15 mouse cellular contexts compared by ENCODE assay signal in the genomic region with DNA sequence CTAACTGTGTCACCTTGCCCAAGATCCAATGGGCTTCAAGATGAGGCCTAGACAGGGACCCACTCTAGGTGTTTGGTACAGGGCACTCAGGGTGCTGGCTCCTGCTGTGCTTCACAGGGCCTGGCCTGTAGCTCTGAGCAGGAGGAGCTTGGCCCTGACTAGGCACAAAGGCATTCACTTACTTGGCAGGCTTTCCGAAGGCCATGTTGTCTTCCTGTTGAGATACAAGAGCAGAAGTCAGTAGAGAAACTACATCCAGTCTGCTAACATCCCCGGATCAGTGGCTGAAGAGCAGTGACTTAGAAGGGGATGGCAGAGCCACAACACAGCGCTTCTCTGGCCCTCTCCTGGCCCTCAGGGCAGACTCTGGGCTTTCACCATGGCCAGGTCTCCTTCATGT. TPM values are rescaled to one million over a fixed set of nuclear protein-coding genes. Genes with fewer than 3 reads are reported as not detected.
DNase-seq lines count a peak whose midpoint lies in the region; ATAC-seq lines count a peak whose summit lies in the region.
"Had no signal": no experiment of that assay in that cellular context is flagged by ENCODE, and none has a peak within 500 bp of the region (broad histone marks: within the 10 kb centered on the region; RNA-seq: fewer than 3 reads in every experiment).

No protein-coding gene starts in this region.

- WGBS in kidney, embryonic 16.5 days = 91% methylated on average over 3 of the region's 3 CpGs

- no peaks in the 10 kb centered on the region for H3K4me1 ChIP-seq in kidney, embryonic 16.5 days (ENCODE audit: insufficient read depth, low read length)
- H3K4me1 ChIP-seq: neural tube, embryonic 12.5 days had no signal

- H3K9me3 ChIP-seq in kidney, embryonic 16.5 days (ENCODE audit: low read length) = no peaks in the 10 kb centered on the region

- H3K9ac ChIP-seq in kidney, embryonic 16.5 days (replicated peaks; ENCODE audit: low read length) = no peak overlapping the region
- H3K9ac ChIP-seq: liver, embryonic 14.5 days; neural tube, embryonic 12.5 days had no signal

- no peak overlapping the region for H3K4me3 ChIP-seq in kidney, embryonic 16.5 days (ENCODE audit: low read length)
- H3K4me3 ChIP-seq: neural tube, embryonic 12.5 days had no signal

- peaks cover 50% of the 10 kb centered on the region for H3K36me3 ChIP-seq in kidney, embryonic 16.5 days (ENCODE audit: insufficient read depth, low read length)

- peak; percentile 17 for DNase-seq in kidney, adult 18-20 months
- peak; percentile 55 for DNase-seq in 3134 (ENCODE audit: extremely low read depth, insufficient read length, low spot score)
- peak; percentile 84 for DNase-seq in adipocyte (ENCODE audit: low spot score)
- DNase-seq in heart, adult 9 months (ENCODE audit: low spot score in 2 of 2) = peak; percentile 68 to 75
- DNase-seq in right cerebral cortex, postnatal 25 days = no peak
- no peak for DNase-seq in left cerebral cortex, adult 11 months (ENCODE audit: low spot score)
- DNase-seq: cerebellum, adult 9-10 months; right cerebral cortex, adult 18-20 months; thymus, postnatal 36 days had no signal

- no peaks in the 10 kb centered on the region for H3K27me3 ChIP-seq in kidney, embryonic 16.5 days (ENCODE audit: insufficient read depth, low read length)
- H3K27me3 ChIP-seq: neural tube, embryonic 12.5 days had no signal

- no peak overlapping the region for H3K4me2 ChIP-seq in kidney, embryonic 16.5 days (replicated peaks; ENCODE audit: low read depth, low read length)
- H3K4me2 ChIP-seq: neural tube, embryonic 12.5 days had no signal

- no peak overlapping the region for H3K27ac ChIP-seq in kidney, embryonic 16.5 days (ENCODE audit: low read length)
- H3K27ac ChIP-seq: liver, embryonic 14.5 days; macrophage; neural tube, embryonic 12.5 days had no signal

- ATAC-seq in kidney, embryonic 16.5 days (ENCODE audit: low FRiP score, low TSS enrichment) = no peak
- ATAC-seq: inflammation-experienced regulatory T-cells, adult 6 months; midbrain, embryonic 16.5 days had no signal

RNA-seq across cellular contexts. Expression of a gene that starts 6.7 kb away (rescaled TPM):
- 1.1 and 1.5 TPM in 2 replicates for polyA plus RNA-seq in kidney, embryonic 16.5 days (2015; fragmentation: Nextera tagmentation; extraction: Ambion mirVana)
- polyA plus RNA-seq: macrophage had no signal

RNA-seq across cellular contexts. Expression of a gene that starts 8.0 kb away (rescaled TPM):
- polyA plus RNA-seq in kidney, embryonic 16.5 days (2015; fragmentation: Nextera tagmentation; extraction: Ambion mirVana) = 90.4 and 97.7 TPM in 2 replicates

RNA-seq across cellular contexts. Expression of a gene that starts 29.0 kb away (rescaled TPM):
- 3.8 TPM in 2 replicates for polyA plus RNA-seq in kidney, embryonic 16.5 days (2015; fragmentation: Nextera tagmentation; extraction: Ambion mirVana)

RNA-seq across cellular contexts. Expression of a gene that starts 57.3 kb away (rescaled TPM):
- 0.10 and 0.15 TPM in 2 replicates for polyA plus RNA-seq in kidney, embryonic 16.5 days (2015; fragmentation: Nextera tagmentation; extraction: Ambion mirVana)
- polyA plus RNA-seq: inflammation-experienced regulatory T-cells, adult 6 months; liver, embryonic 14.5 days; macrophage had no signal

RNA-seq across cellular contexts. Expression of a gene that starts 57.7 kb away (rescaled TPM):
- 13.2 and 16.8 TPM in 2 replicates for polyA plus RNA-seq in kidney, embryonic 16.5 days (2015; fragmentation: Nextera tagmentation; extraction: Ambion mirVana)
- polyA plus RNA-seq: inflammation-experienced regulatory T-cells, adult 6 months; macrophage had no signal

Comparison
In these comparisons a context has a peak if more than half of its experiments do, and no peak if none do; other contexts are left out.
1. DNase-seq: peak in kidney, adult 18-20 months (single experiment), 3134 (single experiment), adipocyte (single experiment) and heart, adult 9 months (2 of 2); none in right cerebral cortex, postnatal 25 days (single experiment) and left cerebral cortex, adult 11 months (single experiment).